Mouse (Mus musculus) heart, embryonic 13.5 days (tissue): ENCODE measurements around the gene Cxcr4. TPM values are rescaled to one million over a fixed set of nuclear protein-coding genes. Genes with fewer than 3 reads are reported as not detected.

ENCODE experiments used
- ATAC-seq: fragments of 200-750 bp; cut with Nextera tagmentation; 2 replicates; pipeline ENCODE4 v1.8.0; 2017; ENCODE audit warnings: moderate TSS enrichment; ENCODE audit not compliant: insufficient number of reproducible peaks, low FRiP score, low TSS enrichment; ENCODE audit errors: extremely low read depth
- H3K27ac ChIP-seq: fragments of 300-500 bp; sonication (generic); replicated peaks from 2 replicates; pipeline ENCODE4 v1.5.1; 2015; ENCODE audit warnings: moderate library complexity, mild to moderate bottlenecking, inconsistent platforms
- H3K27me3 ChIP-seq: fragments of 300-500 bp; sonication (generic); replicated peaks from 2 replicates; pipeline ENCODE4 v1.6.1; 2015; ENCODE audit warnings: mild to moderate bottlenecking, inconsistent platforms
- H3K36me3 ChIP-seq: fragments of 300-500 bp; sonication (generic); 2 replicates; pipeline ENCODE4 v1.6.1; 2015; ENCODE audit warnings: mild to moderate bottlenecking, inconsistent platforms
- H3K4me1 ChIP-seq: fragments of 300-500 bp; sonication (generic); 2 replicates; pipeline ENCODE4 v1.6.1; 2015; ENCODE audit warnings: inconsistent platforms
- H3K4me2 ChIP-seq: fragments of 300-500 bp; sonication (generic); 2 replicates; pipeline ENCODE4 v1.6.1; 2015; ENCODE audit warnings: inconsistent platforms, mild to moderate bottlenecking, moderate library complexity
- H3K4me3 ChIP-seq: fragments of 300-500 bp; sonication (generic); 2 replicates; pipeline ENCODE4 v1.5.1; 2015; ENCODE audit warnings: moderate library complexity, mild to moderate bottlenecking, inconsistent platforms
- H3K9ac ChIP-seq: fragments of 300-500 bp; sonication (generic); 2 replicates; pipeline ENCODE4 v1.6.1; 2015; ENCODE audit warnings: inconsistent platforms, mild to moderate bottlenecking, moderate library complexity
- H3K9me3 ChIP-seq: fragments of 300-500 bp; sonication (generic); 2 replicates; pipeline ENCODE4 v1.6.1; 2016; ENCODE audit warnings: inconsistent platforms
- WGBS: fragments of 180-500 bp; shearing (Covaris S2); methylation state at CpG from one replicate; pipeline ENCODE4 v1.1.7; 2015; ENCODE audit warnings: mixed read lengths; 5-methylcytosine and 5-hydroxymethylcytosine counted together
- polyA plus RNA-seq: library from polyadenylated mRNA; unstranded; fragments of >200 nt; fragmentation: Nextera tagmentation; extraction: Ambion mirVana; gene quantifications from 2 replicates; pipeline ENCODE4 v1.2.1, GENCODE M21; 2015

Gene Cxcr4
- polyA plus RNA-seq, 1 experiment from 2014 or later = 1.3 TPM

DNA sequence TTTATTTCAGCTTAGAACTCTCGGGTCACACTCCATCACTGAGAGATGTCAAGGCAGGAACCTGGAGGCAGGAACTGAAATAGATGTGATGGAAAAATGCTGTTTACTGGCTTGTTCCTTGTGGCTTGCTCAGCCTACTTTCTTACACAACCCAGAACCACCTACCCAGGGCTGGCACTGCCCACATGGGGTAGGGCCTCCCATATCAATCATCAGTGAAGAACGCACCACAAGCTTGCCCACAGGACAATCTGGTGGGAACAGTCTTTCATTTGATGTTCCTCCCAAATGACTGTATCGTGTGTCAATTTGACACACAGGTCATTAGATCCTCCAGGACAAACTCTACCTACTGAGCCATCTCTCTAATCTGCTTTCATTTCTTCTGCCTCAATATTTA lies 28.2 kb downstream of the Cxcr4 start:
- Histone ChIP-seq H3K36me3 (no peaks in the 10 kb centered on the region), H3K4me1 (peaks cover 11% of the 10 kb centered on the region), H3K9me3 (no peaks in the 10 kb centered on the region), H3K4me2 (no peak overlapping the region), H3K4me3 (no peak overlapping the region), H3K27ac (no peak overlapping the region), H3K27me3 (peaks cover 14% of the 10 kb centered on the region), H3K9ac (no peak overlapping the region)
- 77% methylated on average over 3 of the region's 3 CpGs for WGBS
- no peak for ATAC-seq

- peaks cover 18% of the 10 kb centered on the region for H3K27me3 ChIP-seq
- no peak overlapping the region for H3K27ac ChIP-seq
- no peak for ATAC-seq
- H3K36me3 ChIP-seq = no peaks in the 10 kb centered on the region
- no peaks in the 10 kb centered on the region for H3K9me3 ChIP-seq
- H3K4me1 ChIP-seq = peaks cover 19% of the 10 kb centered on the region
- no peak overlapping the region for H3K9ac ChIP-seq
- 66% methylated on average over 9 of the region's 9 CpGs for WGBS
- H3K4me2 ChIP-seq = peak overlapping the region; percentile 42
- H3K4me3 ChIP-seq = no peak overlapping the region
These were observed 30.7 kb downstream of the Cxcr4 start for GRCm38 (mm10) chr1:128561325-128561874.

GRCm38 (mm10) chr1:128560452-128561324 lies 31.4 kb downstream of the Cxcr4 start:
- Histone ChIP-seq H3K4me2 (peak overlapping the region; percentile 42), H3K27ac (no peak overlapping the region), H3K9me3 (no peaks in the 10 kb centered on the region), H3K4me3 (no peak overlapping the region), H3K9ac (no peak overlapping the region), H3K36me3 (no peaks in the 10 kb centered on the region), H3K4me1 (peaks cover 19% of the 10 kb centered on the region), H3K27me3 (peaks cover 18% of the 10 kb centered on the region)
- ATAC-seq = no peak; the same call in 1 of the 2 replicates
- WGBS = 25% methylated on average over 14 of the region's 14 CpGs

DNA sequence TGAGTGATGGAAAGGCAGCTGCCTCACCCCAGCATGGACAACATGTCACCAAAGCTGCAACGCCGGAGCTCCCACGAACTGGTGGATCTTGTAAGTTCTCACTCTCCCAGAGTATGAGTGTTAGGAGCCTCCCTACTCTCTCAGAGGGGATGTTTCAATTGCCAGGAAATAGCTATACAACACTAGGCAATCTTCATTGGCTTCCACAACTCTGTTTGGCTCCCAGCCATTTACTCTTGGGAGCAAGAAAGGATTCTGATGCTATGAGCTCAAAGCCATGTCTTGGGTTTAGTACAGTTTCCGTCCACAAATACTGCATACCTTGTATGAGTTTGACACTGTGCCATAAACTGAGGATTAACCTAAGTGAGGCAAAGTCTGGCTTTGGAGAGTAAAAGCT lies 34.1 kb downstream of the Cxcr4 start:
- Histone ChIP-seq H3K9me3 (no peaks in the 10 kb centered on the region), H3K9ac (no peak overlapping the region), H3K36me3 (no peaks in the 10 kb centered on the region), H3K27me3 (peaks cover 28% of the 10 kb centered on the region), H3K4me2 (no peak overlapping the region), H3K4me1 (peaks cover 20% of the 10 kb centered on the region), H3K4me3 (no peak overlapping the region), H3K27ac (no peak overlapping the region)
- no peak for ATAC-seq
- WGBS = 67% methylated on average over 4 of the region's 4 CpGs

DNA sequence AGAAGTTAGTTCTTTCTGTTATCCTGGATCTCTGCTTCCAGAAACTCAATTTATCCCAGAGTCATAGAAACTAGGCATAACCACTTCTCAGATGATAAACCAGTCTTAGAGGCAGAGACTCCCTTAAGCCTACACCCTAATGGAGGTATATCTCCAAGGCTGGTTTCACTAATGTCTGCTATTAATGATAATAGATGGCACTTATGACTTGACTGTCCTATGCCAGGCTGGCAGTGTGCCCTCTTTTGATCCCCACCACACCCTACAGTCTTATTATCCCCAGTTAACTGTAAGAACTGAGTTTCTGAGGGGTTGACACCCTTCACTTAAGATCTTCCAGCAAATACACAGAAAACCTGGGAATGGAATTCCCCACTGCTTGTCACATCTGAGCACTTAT lies 39.5 kb downstream of the Cxcr4 start:
- Histone ChIP-seq H3K27me3 (peaks cover 33% of the 10 kb centered on the region), H3K9me3 (no peaks in the 10 kb centered on the region), H3K9ac (no peak overlapping the region), H3K4me1 (peaks cover 22% of the 10 kb centered on the region), H3K4me3 (no peak overlapping the region), H3K36me3 (no peaks in the 10 kb centered on the region), H3K27ac (no peak overlapping the region), H3K4me2 (no peak overlapping the region)
- no peak for ATAC-seq

GRCm38 (mm10) chr1:128551743-128552397 lies 40.2 kb downstream of the Cxcr4 start:
- peak overlapping the region; percentile 32; the same call in 1 of the 2 replicates for H3K27ac ChIP-seq
- H3K4me2 ChIP-seq = peak overlapping the region; percentile 42
- H3K9me3 ChIP-seq = no peaks in the 10 kb centered on the region
- H3K4me1 ChIP-seq = peaks cover 22% of the 10 kb centered on the region
- ATAC-seq = no peak; the same call in 1 of the 2 replicates
- 0 out of 2 replicates have a peak overlapping the region, but pooled peaks have one; percentile 10 for H3K9ac ChIP-seq
- 5% methylated on average over 8 of the region's 8 CpGs for WGBS
- peaks cover 38% of the 10 kb centered on the region for H3K27me3 ChIP-seq
- no peaks in the 10 kb centered on the region for H3K36me3 ChIP-seq
- no peak overlapping the region for H3K4me3 ChIP-seq

- Histone ChIP-seq H3K4me1 (peaks cover 22% of the 10 kb centered on the region), H3K9ac (no peak overlapping the region), H3K27ac (no peak overlapping the region), H3K9me3 (no peaks in the 10 kb centered on the region), H3K36me3 (no peaks in the 10 kb centered on the region), H3K4me3 (no peak overlapping the region), H3K27me3 (peaks cover 35% of the 10 kb centered on the region; the same call in 1 of the 2 replicates), H3K4me2 (no peak overlapping the region)
- ATAC-seq = no peak
- 34% methylated on average over 5 of the region's 5 CpGs for WGBS
These were observed 42.7 kb downstream of the Cxcr4 start for GRCm38 (mm10) chr1:128549442-128549841.

GRCm38 (mm10) chr1:128549007-128549406 lies 43.1 kb downstream of the Cxcr4 start:
- peaks cover 35% of the 10 kb centered on the region; the same call in 1 of the 2 replicates for H3K27me3 ChIP-seq
- no peak overlapping the region for H3K9ac ChIP-seq
- WGBS = 50% methylated on average over 3 of the region's 3 CpGs
- H3K4me2 ChIP-seq = no peak overlapping the region
- no peak for ATAC-seq
- H3K4me1 ChIP-seq = peaks cover 22% of the 10 kb centered on the region
- no peaks in the 10 kb centered on the region for H3K9me3 ChIP-seq
- no peak overlapping the region for H3K4me3 ChIP-seq
- H3K36me3 ChIP-seq = no peaks in the 10 kb centered on the region
- no peak overlapping the region for H3K27ac ChIP-seq

DNA sequence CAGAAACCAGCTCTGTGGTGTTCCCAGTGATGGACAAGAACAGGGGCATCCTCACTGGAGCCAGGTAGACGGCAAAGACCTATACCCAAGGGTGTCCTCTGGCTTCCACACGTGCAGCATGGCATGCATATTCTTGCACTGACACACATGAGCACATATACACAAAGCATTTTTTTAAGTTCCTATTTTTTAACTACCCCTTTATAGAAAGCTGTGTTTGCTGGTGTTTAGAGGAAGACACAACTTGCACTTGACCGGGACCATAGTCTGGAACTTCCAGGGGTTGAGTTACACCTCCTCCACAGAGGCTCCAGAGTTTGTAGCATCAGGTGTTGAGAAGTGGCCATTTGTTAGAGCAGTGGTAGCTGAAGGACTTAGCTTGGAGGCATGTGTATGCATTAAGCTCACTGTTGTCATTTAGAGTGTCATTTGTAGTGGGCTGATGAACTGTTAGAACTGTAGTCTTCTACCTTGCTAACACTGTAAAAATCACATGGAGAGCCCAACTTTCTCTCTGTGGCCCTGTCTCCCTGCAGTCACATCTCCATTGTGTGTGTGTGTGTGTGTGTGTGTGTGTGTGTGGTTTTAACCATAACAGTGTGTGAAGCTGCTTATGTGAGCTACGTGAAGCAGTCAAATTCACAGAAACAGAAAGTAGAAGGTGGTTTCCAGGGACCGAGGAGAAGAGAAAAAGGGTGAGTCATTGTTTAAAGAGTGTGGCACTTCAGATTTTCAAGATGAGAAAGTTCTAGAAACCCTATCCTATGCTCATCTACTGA lies 43.7 kb downstream of the Cxcr4 start:
- H3K9me3 ChIP-seq = no peaks in the 10 kb centered on the region
- 69% methylated on average over 5 of the region's 5 CpGs for WGBS
- H3K27me3 ChIP-seq = peaks cover 35% of the 10 kb centered on the region; the same call in 1 of the 2 replicates
- H3K27ac ChIP-seq = no peak overlapping the region
- no peaks in the 10 kb centered on the region for H3K36me3 ChIP-seq
- no peak for ATAC-seq
- H3K9ac ChIP-seq = no peak overlapping the region
- no peak overlapping the region for H3K4me3 ChIP-seq
- peaks cover 22% of the 10 kb centered on the region for H3K4me1 ChIP-seq
- no peak overlapping the region for H3K4me2 ChIP-seq

DNA sequence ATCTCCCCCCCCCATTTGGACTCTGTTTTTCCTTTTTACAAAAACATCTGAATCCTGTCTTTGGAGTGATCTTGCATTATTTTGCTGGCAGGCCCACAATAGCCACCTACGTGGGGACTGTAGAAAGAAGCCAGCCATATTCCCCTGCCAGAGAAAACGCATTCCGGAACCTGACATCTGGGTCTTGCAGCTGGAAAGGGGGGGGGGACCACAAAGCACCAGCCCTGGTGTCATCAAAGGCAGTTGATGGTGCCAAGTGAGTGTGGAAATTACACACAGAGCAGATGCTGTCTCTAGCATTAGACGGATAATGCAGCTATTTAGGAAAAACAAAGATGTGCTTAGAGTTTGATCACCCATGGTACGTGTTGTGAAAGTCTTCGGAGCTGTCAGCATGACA lies 46.4 kb downstream of the Cxcr4 start:
- Histone ChIP-seq H3K4me1 (0 out of 2 replicates have a peak, but pooled peaks cover 4% of the 10 kb centered on the region), H3K9ac (no peak overlapping the region), H3K27ac (no peak overlapping the region), H3K4me3 (no peak overlapping the region), H3K27me3 (peaks cover 46% of the 10 kb centered on the region; the same call in 1 of the 2 replicates), H3K4me2 (no peak overlapping the region), H3K36me3 (no peaks in the 10 kb centered on the region), H3K9me3 (no peaks in the 10 kb centered on the region)
- 77% methylated on average over 6 of the region's 6 CpGs for WGBS
- ATAC-seq = no peak

DNA sequence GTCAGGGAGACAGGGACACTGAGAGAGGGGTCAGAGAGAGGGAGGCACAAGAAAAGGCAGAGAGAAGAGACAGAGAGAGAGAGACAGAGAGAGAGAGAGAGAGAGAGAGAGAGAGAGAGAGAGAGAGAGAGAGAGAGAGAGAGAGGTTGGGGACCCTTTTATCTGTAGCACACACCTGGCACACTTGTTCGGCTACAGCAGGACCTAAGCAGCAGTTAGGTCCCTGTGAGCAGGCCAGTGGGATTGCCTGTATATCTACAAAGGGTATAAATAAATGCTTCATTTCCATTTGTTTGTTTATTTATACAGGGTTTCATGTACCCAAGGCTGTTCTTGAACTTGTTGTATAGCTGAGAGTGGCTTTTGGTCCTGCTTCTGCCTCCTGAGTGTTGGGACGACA lies 49.0 kb downstream of the Cxcr4 start:
- no peaks in the 10 kb centered on the region for H3K36me3 ChIP-seq

More for the DNA sequence above, 49.0 kb downstream of the Cxcr4 start:
- no peaks in the 10 kb centered on the region for H3K4me1 ChIP-seq
- H3K27me3 ChIP-seq = peaks cover 49% of the 10 kb centered on the region
- H3K4me3 ChIP-seq = no peak overlapping the region
- H3K9me3 ChIP-seq = no peaks in the 10 kb centered on the region
- H3K9ac ChIP-seq = no peak overlapping the region
- no peak for ATAC-seq
- H3K4me2 ChIP-seq = no peak overlapping the region
- 85% methylated on average over 2 of the region's 2 CpGs for WGBS
- H3K27ac ChIP-seq = no peak overlapping the region
